Mouse (Mus musculus): ENCODE results near the gene Il11ra1.

DNA sequence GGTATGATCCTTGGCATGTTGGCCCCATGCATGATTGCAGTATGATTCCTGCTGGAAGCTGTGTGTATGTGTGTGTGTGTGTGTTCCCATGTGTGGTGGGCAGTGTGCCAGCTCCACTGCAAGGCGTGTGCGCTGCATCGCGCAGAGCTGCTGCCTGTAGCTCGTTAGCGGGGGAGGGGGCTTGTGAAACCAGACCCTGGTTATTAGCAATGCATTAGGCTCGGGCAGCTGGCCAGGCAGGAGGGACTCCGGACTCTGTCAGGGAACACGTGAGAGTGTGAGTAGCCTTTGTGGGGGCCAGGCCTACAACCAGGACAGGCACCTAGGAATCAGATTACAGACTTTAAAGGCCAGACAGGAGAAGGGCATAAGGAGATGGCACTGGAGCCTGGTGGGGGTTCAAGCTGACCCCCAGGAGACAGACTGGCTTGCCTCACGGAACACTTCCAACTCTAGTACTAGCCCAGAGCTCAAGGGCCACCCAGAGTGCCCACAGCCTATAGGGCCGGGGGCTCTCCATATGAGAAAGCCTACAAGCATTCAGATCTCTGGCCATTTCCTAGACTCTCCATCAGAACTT is 38.8 kb upstream of the Il11ra1 start:
- TF ChIP-seq USF1 (IDR thresholded peaks at IDR 0.05; ENCODE audit: low read depth) = no peak
- no peak for TF ChIP-seq POLR2A (IDR thresholded peaks at IDR 0.05; ENCODE audit: insufficient read length, low read depth)
- no peak for TF ChIP-seq SRF (IDR thresholded peaks at IDR 0.05; ENCODE audit: control insufficient read depth, insufficient read length, low read depth)
- no peak for TF ChIP-seq MAX (IDR thresholded peaks at IDR 0.05; ENCODE audit: low read depth)
- TF ChIP-seq E2F4 (IDR thresholded peaks at IDR 0.05; ENCODE audit: insufficient read depth) = no peak
- no peak for TF ChIP-seq REST (IDR thresholded peaks at IDR 0.05; ENCODE audit: insufficient read depth, insufficient read length)
- TF ChIP-seq CEBPB (IDR thresholded peaks at IDR 0.05; ENCODE audit: insufficient read depth, poor library complexity, severe bottlenecking) = no peak

Measured in myocyte (in vitro differentiated cells).